Mouse (Mus musculus) CH12F3 (cell line): Measurements from ENCODE around the gene Mybpc1.

Source experiments
- in situ Hi-C: fragments of 300-500 bp; cut with MboI; formaldehyde crosslinking; loops from 2 replicates; pipeline ENCODE4 v1.14.3; 2020; ENCODE audit warnings: low sequenced_read_pairs

Gene Mybpc1

DNA sequence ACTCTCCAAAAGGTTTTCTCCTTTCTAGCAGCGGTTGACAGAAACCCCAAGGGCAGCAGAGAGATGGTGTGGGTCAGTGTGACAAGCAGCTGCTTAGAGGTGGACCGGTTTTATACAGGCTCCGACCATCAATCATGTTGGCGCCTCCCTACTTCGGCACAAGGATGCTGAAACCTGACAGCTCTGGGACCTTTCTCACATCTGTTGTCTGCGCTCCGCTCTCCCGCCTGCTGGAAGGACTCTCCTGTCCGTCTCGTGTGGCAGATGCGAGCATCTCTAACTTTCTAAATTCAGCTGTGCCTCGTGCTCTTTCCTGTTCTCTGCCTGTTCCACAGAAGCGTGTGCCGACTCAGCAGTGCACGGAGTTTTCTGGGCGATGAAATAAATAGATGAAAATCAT is at the start of gene Mybpc1:
TSS of gene Mybpc1 (minus strand) at position 210 of the 400 bp plus-strand sequence.
- in situ Hi-C loops, result no loop called here

DNA sequence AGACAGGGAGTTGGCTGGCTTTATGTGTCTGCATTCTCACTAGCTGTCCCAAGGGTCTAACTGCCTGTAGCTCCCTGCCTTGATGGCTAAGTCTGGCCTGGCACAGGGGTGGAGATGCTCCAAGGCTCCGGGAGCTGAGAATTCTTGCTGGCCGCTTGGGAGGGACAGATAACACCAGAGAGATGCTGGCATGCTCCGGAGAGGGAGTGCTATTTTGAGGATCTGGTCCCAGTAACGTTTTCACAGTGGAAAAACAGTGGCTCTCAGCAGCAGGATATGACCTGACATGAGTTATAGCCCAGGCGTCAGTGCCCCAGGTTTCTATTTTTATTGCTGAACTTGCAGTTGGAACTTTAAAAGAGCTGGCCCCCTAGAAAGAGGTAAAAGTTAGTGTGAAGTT is 40.5 kb upstream of the Mybpc1 start:
- in situ Hi-C loops, result no loop called here

DNA sequence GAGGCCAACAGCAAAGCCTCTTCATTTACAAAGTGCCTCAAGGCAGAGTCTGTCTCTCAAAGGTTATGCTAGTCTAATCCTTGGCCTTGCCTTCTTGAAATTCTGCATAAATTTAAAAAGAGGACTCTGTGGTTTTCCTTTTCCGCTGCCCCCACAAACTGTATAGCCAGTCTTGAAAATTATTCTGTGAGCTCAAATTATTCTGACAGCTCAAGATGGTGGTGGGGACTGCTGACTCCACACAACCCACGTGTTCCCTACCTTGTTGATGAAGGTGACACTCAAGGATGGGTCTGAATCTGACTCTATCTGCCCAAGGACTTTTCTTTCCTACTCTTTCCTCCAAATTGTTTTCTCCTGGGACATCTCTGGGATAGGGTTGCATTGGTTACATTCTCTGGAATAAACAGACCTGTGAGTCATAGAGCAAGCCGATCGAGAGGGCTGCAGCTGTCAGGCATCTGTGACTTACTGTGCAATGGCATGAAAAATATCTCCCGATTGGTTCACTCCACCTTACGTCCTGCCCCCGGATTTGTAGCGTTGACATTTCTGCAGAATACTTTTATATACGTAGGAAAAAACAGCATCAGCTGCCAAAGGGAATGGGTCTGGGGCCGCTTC is 26.5 kb upstream of the Mybpc1 start:
- in situ Hi-C loops, result no loop called here

DNA sequence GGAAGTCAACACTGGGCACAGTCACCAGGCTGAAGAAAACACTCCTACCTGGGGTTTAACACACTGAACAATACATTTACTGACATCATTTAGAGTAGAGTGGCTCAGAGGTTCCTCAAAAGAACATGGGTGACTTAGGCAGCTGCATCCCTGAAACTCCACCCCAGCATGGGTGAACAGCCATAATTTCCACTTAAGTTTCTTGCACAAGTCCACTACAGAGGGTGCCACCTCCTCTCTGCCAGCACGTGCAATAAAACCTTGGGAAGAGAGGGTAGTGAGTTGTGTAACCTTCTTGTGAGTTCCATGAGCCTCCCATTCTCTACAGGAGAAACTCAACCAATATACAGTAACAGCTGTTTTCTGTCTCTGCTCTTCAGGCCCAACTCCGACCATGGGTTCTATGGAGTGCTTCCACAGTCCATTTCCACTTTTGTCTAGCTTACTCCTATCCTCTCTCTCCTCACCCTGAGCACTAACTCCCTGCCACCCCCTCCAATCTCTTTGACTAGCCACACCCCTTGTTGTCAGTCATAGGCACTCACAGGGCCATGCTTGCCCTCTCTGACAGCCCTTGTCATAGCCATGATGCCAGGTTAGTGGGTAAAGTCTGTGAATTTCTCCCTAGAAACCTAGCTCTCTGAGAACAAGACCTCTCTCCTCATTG is 25.8 kb upstream of the Mybpc1 start:
- in situ Hi-C loops, result no loop called here

DNA sequence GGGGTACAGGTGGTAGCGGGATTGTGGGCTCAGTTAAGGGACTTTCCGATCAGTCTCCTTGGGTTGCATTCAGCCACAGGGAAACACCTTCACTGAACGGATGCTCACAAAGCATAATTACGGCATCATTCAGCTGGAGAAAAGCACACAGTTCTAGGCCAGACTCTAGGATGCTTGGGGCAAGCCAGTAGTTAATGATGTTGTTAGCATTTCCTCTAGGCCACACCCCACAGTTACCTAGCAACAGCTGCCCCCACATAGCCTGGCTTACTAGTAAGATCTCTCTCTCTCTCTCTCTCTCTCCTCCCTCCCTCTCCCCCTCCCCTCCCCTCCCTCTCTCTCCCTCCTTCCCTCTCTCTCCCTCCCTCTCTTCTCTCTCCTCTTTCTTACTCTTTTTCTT is 22.1 kb upstream of the Mybpc1 start:
- in situ Hi-C loops, result no loop called here

DNA sequence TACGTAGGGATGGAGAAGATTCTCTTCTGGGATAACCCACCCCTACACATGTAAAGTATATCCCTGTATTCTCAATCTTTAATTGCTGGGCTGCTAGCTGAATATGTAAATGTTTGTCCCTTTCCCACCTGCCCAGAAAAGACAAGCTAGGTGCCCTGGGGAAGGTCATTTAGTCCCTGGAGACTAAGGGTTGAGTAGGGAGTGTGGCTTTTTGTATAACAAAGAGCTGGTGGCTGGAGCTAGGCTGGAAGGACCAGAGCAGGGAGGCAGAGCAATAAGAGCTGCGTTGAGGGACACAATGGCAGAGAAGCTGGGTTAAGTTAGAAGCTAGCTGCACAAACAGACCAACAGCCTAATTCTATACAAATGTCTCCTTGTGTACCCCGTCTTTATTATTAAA is 21.2 kb upstream of the Mybpc1 start:
- in situ Hi-C loops, result no loop called here

DNA sequence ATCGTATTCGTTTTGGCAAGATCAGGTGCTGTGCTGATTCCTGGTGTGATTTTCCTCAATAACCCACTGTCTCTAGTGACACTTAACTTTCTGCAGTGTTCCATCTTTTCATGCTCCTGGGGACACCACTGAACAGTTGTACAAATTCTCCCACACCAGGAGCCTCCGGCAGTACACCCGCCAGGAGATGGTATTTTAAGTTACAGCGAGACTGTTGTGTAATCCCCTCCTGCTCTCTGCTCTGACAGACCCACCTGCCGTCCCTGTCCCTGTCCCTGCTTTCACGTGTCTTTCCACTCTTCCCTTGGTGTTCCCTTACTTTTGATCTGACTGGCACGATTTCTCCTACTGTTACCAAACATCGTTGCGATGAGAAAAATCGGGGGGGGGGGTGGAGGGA is 19.3 kb upstream of the Mybpc1 start:
- in situ Hi-C loops, result no loop called here

DNA sequence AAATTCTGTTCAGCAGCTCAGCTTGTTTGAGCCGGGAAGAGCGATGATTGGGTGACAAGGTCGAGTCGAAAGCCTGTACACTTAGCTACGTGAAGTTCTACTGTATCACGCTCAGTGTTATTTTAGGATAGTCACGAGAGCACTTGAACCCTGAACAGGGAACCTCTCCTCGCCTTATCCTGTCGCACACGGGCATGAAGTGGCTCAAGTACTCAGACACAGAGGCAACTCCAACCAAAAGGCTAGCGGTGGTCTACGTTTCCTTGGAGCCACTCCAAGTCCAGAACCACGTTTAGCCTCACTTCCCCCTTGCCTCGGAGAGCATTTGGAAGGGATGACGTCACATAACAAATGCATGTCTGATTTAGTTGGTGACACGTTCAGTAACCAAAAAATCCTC is 17.7 kb upstream of the Mybpc1 start:
- in situ Hi-C loops, result no loop called here

DNA sequence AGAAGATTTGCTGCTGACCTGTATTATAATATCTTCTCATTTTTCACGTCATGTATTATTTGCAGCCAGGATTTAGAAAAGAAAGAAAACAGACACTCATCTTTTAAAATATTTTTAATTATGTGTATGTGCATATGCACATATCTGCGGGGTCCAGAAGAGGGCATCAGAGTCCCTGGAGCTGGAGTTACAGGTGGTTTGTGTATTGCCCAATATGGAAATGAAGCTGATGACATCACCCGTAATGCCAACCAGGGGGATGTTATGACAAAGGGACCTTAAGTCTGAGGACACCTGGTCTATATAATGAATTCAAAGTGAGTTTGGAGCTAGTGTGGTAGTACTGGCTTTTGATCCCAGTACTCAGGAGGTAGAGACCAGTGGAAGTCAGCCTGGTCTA is 15.9 kb upstream of the Mybpc1 start:
- in situ Hi-C loops, result no loop called here

DNA sequence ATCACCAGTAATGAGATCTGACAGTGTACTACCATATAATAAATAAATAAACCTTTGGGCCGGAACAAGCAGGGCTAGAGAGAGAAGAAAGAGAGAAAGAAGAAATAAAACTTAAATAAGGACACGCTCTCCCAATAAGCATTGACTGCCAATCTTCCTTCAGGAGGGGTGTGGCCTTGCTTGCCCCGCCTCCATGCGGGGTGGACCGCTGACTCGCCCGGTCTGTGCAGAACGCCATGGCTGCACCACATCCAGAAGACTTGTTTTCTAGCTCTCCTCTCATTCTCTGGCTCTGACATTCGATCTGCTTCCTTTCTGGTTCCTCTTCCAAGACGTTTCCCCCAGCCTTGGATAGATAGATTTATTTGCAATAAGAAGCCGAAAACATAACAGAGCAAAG is 8.1 kb upstream of the Mybpc1 start:
- in situ Hi-C loops, result no loop called here

DNA sequence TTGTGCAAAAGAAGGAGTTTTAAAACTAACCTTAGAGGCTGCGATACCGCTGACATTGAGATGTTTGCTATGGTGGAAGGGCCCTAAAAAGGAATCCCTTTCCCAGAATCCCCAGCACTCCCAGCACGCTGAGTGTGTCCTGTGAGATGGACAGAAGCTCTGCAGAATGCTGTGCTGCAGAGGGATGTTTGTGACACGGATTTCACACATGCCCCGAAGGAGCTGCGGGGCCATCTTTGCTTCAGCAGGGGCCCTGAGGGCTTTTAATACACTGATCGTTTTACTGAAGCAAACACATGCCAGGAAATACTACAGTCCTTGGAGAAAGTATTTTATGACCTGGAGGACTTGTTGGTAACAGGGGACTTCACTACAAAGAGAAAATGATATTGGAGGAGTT is 1.7 kb upstream of the Mybpc1 start:
- in situ Hi-C loops, result no loop called here

DNA sequence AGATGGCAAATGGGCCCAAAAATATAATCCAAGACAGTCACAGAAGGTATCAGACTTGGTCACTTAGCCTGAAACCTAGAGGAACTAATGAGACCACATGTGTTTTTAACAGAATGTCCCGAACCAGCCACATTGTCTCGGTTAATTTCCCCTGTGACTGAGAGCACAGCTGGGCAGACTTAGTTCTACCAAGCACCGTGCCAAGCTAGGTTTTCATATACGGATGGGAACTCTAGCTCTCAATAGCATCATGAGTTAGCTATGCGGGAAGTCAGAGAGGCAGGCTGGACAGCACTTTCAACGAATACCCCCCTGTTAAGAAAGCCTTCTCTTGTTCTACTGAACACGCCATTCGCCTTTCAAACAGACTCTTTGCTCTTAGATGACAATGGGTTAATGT is 1.1 kb upstream of the Mybpc1 start:
- in situ Hi-C loops, result no loop called here

DNA sequence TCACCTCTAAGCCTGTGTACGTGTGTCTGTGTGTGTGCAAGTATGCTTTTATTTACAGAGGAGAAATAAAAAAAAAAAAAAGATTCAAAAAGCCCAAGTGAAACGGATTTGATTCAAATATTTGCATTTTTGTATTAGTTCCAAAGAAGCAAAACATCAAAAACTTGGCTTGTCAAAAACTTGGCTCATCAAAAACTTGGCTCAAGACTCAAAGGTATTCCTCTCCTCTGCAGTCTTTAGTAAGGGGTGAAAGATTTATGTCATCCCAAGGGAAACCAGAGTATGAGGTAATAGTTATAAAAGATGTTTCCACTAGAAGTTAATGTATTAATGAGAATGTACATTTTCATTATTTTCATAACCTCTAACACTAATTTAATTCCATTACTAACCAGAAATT is 1.2 kb downstream of the Mybpc1 start:
- in situ Hi-C loops, result no loop called here

DNA sequence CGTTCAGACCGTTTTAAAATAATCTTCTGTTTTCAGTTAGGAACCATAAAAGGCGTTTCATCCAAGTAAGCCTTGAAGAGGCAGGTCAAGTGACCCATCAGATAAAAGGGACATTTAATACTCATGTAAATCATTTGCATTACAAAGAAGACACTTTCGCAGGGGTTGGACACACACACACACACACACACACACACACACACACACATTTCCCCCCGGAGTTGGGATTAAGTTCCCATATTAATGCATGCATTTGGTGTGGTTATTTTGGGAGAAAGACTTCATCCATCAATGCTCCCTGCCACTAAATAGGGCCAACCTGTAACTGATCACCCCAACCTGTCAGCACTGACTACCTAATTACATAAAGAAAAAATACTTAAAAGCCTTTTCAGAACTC is 1.7 kb downstream of the Mybpc1 start:
- in situ Hi-C loops, result no loop called here

DNA sequence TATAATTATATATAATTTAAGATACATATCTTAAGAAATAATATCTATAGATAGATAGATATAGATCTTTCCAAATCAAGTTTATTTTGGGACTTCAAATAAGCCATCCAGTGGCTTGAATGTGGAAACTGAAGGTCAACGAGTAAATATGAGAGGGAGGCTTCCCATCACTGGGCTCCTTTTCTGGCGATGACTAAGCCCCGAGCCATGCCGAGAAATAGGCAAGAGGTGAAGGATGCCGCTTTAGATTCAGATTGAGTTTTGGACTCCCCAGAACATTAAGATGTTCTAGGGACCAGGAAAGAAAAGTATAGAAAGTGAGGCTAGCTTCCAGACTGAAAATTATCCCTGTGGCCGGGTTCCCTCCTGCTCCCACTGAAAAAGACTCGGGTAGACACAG is 4.4 kb downstream of the Mybpc1 start:
- in situ Hi-C loops, result no loop called here

DNA sequence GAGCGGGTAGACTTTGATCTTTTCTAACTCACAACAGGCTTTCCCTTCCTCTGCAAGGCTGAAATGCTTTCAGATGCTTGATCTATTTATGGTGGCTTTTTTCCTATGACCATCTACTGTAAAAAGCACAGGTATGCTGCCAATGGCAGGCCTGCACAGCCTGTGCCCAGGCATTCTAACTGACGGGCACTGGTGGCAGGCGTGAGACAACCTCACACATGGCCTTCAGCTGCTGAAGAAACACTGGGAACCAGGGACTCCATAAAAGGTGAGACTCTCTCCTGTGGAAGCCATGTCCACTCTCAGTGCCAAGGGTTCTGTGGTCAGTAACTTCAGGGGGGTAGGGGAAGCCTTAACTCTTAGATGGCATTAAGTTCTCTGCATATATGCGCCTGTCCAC is 12.6 kb downstream of the Mybpc1 start:
- in situ Hi-C loops, result no loop called here

DNA sequence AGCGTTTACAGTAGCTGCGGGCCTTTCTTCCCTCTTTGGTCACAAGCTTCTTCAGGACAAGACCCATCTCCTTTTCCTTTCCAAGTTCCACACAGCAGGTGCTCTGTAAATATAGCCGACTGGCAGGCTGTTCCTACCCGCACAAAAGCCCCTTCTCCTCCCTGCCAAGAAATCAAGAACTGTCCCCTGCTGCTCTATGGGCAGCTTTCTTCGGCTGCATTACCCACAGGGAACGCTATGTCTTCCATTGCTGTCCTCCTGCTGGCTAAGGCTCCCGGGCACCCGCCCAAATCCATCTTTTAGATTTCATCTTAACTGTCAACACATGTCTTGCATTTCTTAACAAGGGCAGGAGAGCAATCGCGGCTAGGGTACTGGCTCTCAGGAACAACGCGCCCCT is 13.9 kb downstream of the Mybpc1 start:
- in situ Hi-C loops, result no loop called here

DNA sequence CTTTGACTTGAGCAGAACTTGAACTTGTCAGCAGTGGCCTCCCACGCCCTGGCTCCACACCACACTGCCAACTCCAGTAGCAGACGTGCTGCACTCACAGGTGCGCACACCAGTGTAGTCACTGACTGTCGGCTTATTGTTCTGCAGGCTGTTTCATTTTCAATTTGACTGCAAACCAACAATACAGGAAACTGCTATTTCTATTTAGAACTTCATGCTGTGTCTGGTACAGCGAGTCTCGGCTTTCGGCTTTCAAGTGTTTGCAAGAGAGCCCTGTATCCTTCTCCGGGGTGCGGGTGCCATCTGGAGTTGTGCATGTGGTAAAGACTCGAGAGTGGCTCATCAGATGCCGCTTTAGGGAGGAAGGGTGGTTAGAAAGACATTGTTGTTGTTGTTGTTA is 20.5 kb downstream of the Mybpc1 start:
- in situ Hi-C loops, result no loop called here

DNA sequence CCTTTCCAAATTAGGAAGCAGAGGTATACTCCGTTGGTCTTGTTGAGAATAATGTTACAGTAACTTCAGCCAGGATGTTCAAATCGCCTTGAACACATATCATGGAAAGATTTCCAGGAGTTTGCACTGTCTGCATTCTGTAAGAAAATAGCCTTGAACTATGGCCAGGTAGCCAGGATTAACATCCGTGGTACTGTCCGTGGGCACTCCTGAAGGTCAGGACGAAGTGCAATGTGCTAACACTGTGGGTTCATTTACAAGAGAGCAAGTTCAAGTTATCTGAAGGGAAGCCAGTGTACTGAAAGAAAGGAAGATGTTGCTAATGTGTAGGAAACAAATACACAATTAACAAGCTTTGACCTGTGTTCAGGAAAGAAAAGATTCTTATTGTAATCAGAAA is 24.2 kb downstream of the Mybpc1 start:
- in situ Hi-C loops, result no loop called here

DNA sequence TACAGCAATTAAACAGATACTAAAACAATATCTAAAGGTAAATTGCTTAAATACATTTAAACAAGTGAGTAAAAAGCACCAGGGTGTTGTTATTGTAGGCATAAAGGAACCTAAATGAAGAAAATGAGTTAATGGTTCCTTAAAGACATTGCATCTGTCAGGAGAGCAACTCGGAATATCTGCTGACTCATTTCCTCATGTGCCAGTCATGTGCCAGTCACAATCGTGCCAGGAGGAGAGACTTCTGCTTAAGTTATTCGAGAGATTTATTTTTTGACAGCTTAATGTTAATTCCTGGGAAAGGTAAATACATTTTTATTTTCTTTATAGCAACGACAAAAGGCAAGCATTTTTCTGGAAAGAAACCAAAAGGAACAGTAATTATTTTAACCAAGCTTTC is 26.3 kb downstream of the Mybpc1 start:
- in situ Hi-C loops, result no loop called here

DNA sequence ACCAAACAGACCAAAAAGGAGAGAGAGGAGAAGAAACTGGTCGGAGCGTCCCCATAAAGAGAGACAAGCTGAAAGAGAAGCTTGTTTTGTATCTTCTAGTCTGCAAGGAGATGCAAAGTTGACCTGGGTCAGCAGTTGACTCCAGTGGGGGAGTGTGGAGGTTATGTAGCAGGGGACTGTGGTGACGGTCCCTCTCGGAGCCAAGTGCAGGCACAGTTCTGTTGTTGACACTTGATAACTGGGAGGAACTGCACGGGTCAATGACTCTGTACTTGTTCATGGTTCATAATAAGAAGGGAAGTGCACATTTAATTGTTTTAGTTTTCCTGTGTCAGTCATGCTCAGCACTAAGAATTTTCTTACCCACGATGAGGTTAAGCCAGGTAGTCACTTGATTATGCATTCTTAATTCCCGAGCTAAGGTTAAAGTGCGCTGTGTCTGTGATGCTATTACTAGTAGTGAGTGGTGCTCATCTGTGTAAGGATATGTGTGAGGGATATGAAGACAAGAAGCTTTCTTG is 30.8 kb downstream of the Mybpc1 start:
- in situ Hi-C loops, result no loop called here

DNA sequence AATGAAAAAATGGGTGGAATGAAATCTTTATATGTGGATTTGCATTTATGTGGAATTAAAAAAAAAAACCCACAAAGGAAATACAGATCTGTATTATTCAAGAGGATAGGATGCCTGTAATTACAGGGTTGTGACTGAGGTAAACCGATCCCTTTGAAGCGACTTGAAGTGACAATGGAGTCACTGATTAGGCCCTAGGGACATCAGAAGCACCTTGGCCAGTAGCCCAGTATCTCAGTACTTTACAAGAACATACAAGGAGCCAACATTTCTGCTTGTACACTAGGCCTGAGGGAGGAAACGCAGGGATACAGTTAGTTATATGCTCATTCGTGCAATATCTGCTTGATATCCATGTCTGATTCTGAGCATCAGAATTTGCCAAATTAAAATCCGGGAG is 32.8 kb downstream of the Mybpc1 start:
- in situ Hi-C loops, result no loop called here

DNA sequence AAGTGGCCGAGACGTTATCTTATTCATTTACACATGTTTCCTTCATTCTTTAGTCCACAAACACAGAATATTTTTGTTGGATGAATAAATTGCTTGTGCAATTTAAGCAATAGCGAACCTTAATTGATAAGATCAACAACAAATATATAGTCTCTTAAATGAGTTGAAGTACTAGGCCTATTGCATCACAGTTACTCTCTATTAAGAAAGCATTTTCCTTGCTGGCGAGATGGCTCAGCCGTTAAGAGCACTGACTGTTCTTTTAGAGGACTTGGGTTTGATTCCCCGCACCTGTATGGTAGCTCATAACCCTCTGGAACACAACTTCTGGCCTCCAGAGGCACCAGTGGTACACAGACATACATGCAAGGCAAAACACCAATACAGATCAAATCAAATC is 47.9 kb downstream of the Mybpc1 start:
- in situ Hi-C loops, result loop anchor here (10.0 kb wide), 1 partner anchor 168 kb away; no protein-coding TSS in a partner anchor
